In genomic region chr9:78204194-78204593, GRCm38 (mm10) we compare ENCODE assay signal across 27 mouse cellular contexts. TPM values are rescaled to one million over a fixed set of nuclear protein-coding genes. Genes with fewer than 3 reads are reported as not detected.
DNase-seq lines count a peak whose midpoint lies in the region; ATAC-seq and TF ChIP-seq lines count a peak whose summit lies in the region.
"Had no signal": no experiment of that assay in that cellular context is flagged by ENCODE, and none has a peak within 500 bp of the region (broad histone marks: within the 10 kb centered on the region; RNA-seq: fewer than 3 reads in every experiment).

No protein-coding gene starts in this region.

- no peaks in the 10 kb centered on the region for H3K9me3 ChIP-seq in lung, embryonic 14.5 days (ENCODE audit: low read depth, low read length)
- H3K9me3 ChIP-seq in intestine, postnatal 0 days (ENCODE audit: control insufficient read depth): no peaks in the 10 kb centered on the region
- no peaks in the 10 kb centered on the region for H3K9me3 ChIP-seq in kidney, postnatal 0 days (replicated peaks; ENCODE audit: low read length)
- H3K9me3 ChIP-seq in stomach, embryonic 16.5 days (replicated peaks; ENCODE audit: control insufficient read depth, low read length): no peaks in the 10 kb centered on the region
- H3K9me3 ChIP-seq: forebrain, embryonic 15.5 days; hindbrain, embryonic 10.5 days; limb, embryonic 13.5 days; liver, embryonic 15.5 days; midbrain, embryonic 13.5 days; neural tube, embryonic 13.5 days had no signal

- H3K4me1 ChIP-seq in lung, embryonic 14.5 days (ENCODE audit: insufficient read depth): no peaks in the 10 kb centered on the region
- no peaks in the 10 kb centered on the region for H3K4me1 ChIP-seq in lung, adult 2 months (ENCODE audit: control insufficient read depth, insufficient read depth, low read length)
- 0 out of 2 replicates have a peak, but pooled peaks cover 5% of the 10 kb centered on the region for H3K4me1 ChIP-seq in intestine, postnatal 0 days (replicated peaks; ENCODE audit: control insufficient read depth, insufficient read depth, low read length)
- H3K4me1 ChIP-seq in kidney, postnatal 0 days (replicated peaks; ENCODE audit: insufficient read depth, low read length): no peaks in the 10 kb centered on the region
- no peaks in the 10 kb centered on the region for H3K4me1 ChIP-seq in stomach, embryonic 16.5 days (ENCODE audit: control insufficient read depth, insufficient read depth, low read length)
- H3K4me1 ChIP-seq: forebrain, embryonic 15.5 days; hindbrain, embryonic 10.5 days; limb, embryonic 13.5 days; liver, embryonic 15.5 days; midbrain, embryonic 13.5 days; neural tube, embryonic 13.5 days had no signal

- no peak overlapping the region for H3K4me2 ChIP-seq in lung, embryonic 14.5 days
- H3K4me2 ChIP-seq in intestine, postnatal 0 days (replicated peaks; ENCODE audit: low read depth): no peak overlapping the region
- H3K4me2 ChIP-seq in kidney, postnatal 0 days (ENCODE audit: low read length): no peak overlapping the region
- no peak overlapping the region for H3K4me2 ChIP-seq in stomach, embryonic 16.5 days (ENCODE audit: low read depth, low read length)
- H3K4me2 ChIP-seq: forebrain, embryonic 15.5 days; limb, embryonic 13.5 days; liver, embryonic 15.5 days; midbrain, embryonic 13.5 days; neural tube, embryonic 13.5 days had no signal

- DNase-seq in lung, embryonic 14.5 days: peak; percentile 38
- DNase-seq in lung, adult 2 months: no peak
- DNase-seq in kidney, postnatal 0 days (ENCODE audit: low spot score): peak; percentile 36
- no peak for DNase-seq in B cell, adult 2 months
- DNase-seq: cerebellum, adult 8-10 months; gastrocnemius, postnatal 25 days; heart, adult 2 months; right cerebral cortex, adult 18-20 months; thymus, adult 2 months had no signal

- H3K27ac ChIP-seq in lung, embryonic 14.5 days (ENCODE audit: low read depth): no peak overlapping the region
- H3K27ac ChIP-seq in intestine, postnatal 0 days (ENCODE audit: low read depth, low read length): no peak overlapping the region
- peak overlapping the region; percentile 27; the same call in 1 of the 2 replicates for H3K27ac ChIP-seq in kidney, postnatal 0 days
- peak overlapping the region; percentile 84 for H3K27ac ChIP-seq in stomach, embryonic 16.5 days (ENCODE audit: low read length)
- H3K27ac ChIP-seq: forebrain, embryonic 15.5 days; heart, adult 2 months; hindbrain, embryonic 10.5 days; hindbrain, postnatal 0 days; limb, embryonic 13.5 days; liver, embryonic 15.5 days; midbrain, embryonic 13.5 days; neural tube, embryonic 13.5 days had no signal

- no peak for TF ChIP-seq POLR2A in lung, adult 2 months (IDR thresholded peaks at IDR 0.05; ENCODE audit: borderline replicate concordance, extremely low read depth, low read depth, low read length)

- no peak overlapping the region for H3K4me3 ChIP-seq in lung, embryonic 14.5 days (ENCODE audit: low read depth, low read length)
- no peak overlapping the region for H3K4me3 ChIP-seq in lung, adult 2 months (replicated peaks; ENCODE audit: extremely low read depth, low read depth, low read length)
- no peak overlapping the region for H3K4me3 ChIP-seq in intestine, postnatal 0 days (ENCODE audit: low read depth, low read length)
- no peak overlapping the region for H3K4me3 ChIP-seq in kidney, postnatal 0 days (replicated peaks; ENCODE audit: low read depth, low read length)
- H3K4me3 ChIP-seq in stomach, embryonic 16.5 days (replicated peaks; ENCODE audit: low read length): no peak overlapping the region
- H3K4me3 ChIP-seq: forebrain, embryonic 15.5 days; heart, adult 2 months; hindbrain, embryonic 10.5 days; limb, embryonic 13.5 days; liver, embryonic 15.5 days; midbrain, embryonic 13.5 days; neural tube, embryonic 13.5 days had no signal

- ATAC-seq in lung, embryonic 14.5 days (ENCODE audit: insufficient read depth): no peak
- peak; percentile 78 for ATAC-seq in intestine, postnatal 0 days
- ATAC-seq in kidney, postnatal 0 days (replicated peaks; ENCODE audit: low FRiP score, low read depth): no peak; the same call in 1 of the 2 replicates
- ATAC-seq in stomach, embryonic 16.5 days (ENCODE audit: insufficient read depth, low FRiP score): peak; percentile 88; the same call in 1 of the 2 replicates
- ATAC-seq in megakaryocyte, adult 5-6 weeks (ENCODE audit: poor library complexity, severe bottlenecking): no peak
- ATAC-seq: forebrain, embryonic 15.5 days; hindbrain, postnatal 0 days; midbrain, embryonic 13.5 days had no signal

- no peaks in the 10 kb centered on the region for H3K27me3 ChIP-seq in lung, embryonic 14.5 days (ENCODE audit: insufficient read depth, low read length)
- no peaks in the 10 kb centered on the region for H3K27me3 ChIP-seq in intestine, postnatal 0 days (replicated peaks; ENCODE audit: control insufficient read depth, insufficient read depth, low read length)
- no peaks in the 10 kb centered on the region for H3K27me3 ChIP-seq in kidney, postnatal 0 days (ENCODE audit: insufficient read depth, low read length)
- no peaks in the 10 kb centered on the region for H3K27me3 ChIP-seq in stomach, embryonic 16.5 days (ENCODE audit: control insufficient read depth, insufficient read depth, low read length)
- H3K27me3 ChIP-seq: forebrain, embryonic 15.5 days; limb, embryonic 13.5 days; liver, embryonic 15.5 days; midbrain, embryonic 13.5 days; neural tube, embryonic 13.5 days had no signal

- H3K36me3 ChIP-seq in lung, embryonic 14.5 days (ENCODE audit: insufficient read depth): peaks cover 11% of the 10 kb centered on the region; the same call in 1 of the 2 replicates
- H3K36me3 ChIP-seq in intestine, postnatal 0 days (ENCODE audit: control insufficient read depth, insufficient read depth): no peaks in the 10 kb centered on the region
- H3K36me3 ChIP-seq in kidney, postnatal 0 days (ENCODE audit: insufficient read depth, low read length): no peaks in the 10 kb centered on the region
- H3K36me3 ChIP-seq in stomach, embryonic 16.5 days (ENCODE audit: control insufficient read depth, insufficient read depth, low read length): no peaks in the 10 kb centered on the region
- H3K36me3 ChIP-seq: forebrain, embryonic 15.5 days; midbrain, embryonic 13.5 days; neural tube, embryonic 13.5 days had no signal

- no peak for TF ChIP-seq CTCF in lung, embryonic 14.5 days (IDR thresholded peaks at IDR 0.05; ENCODE audit: low read depth)
- no peak for TF ChIP-seq CTCF in lung, adult 2 months (IDR thresholded peaks at IDR 0.05; ENCODE audit: insufficient read depth, low read length)
- TF ChIP-seq CTCF in intestine, postnatal 0 days (IDR thresholded peaks at IDR 0.05; ENCODE audit: low read depth): no peak
- TF ChIP-seq CTCF in kidney, postnatal 0 days (IDR thresholded peaks at IDR 0.05; ENCODE audit: low read depth): no peak

- no peak overlapping the region for H3K9ac ChIP-seq in lung, embryonic 14.5 days
- H3K9ac ChIP-seq in intestine, postnatal 0 days (ENCODE audit: low read depth, low read length): no peak overlapping the region
- H3K9ac ChIP-seq in kidney, postnatal 0 days (ENCODE audit: low read depth, low read length): no peak overlapping the region
- H3K9ac ChIP-seq in stomach, embryonic 16.5 days (ENCODE audit: low read length): no peak overlapping the region
- H3K9ac ChIP-seq: forebrain, embryonic 15.5 days; limb, embryonic 13.5 days; liver, embryonic 15.5 days; midbrain, embryonic 13.5 days; neural tube, embryonic 13.5 days had no signal

- WGBS in lung, embryonic 14.5 days: 71% methylated on average over 6 of the region's 6 CpGs
- WGBS in lung, adult 2 months: 68% methylated on average over 6 of the region's 6 CpGs
- 47% methylated on average over 6 of the region's 6 CpGs for WGBS in intestine, postnatal 0 days
- 72% methylated on average over 6 of the region's 6 CpGs for WGBS in kidney, postnatal 0 days
- WGBS in stomach, embryonic 16.5 days: 65% methylated on average over 6 of the region's 6 CpGs

RNA-seq across cellular contexts. Expression of gene Gsta4, which starts 21.6 kb away (rescaled TPM):
- 48.4 and 58.0 TPM in 2 replicates for polyA plus RNA-seq in lung, embryonic 14.5 days (2014; fragmentation: Nextera tagmentation; extraction: Ambion mirVana)
- polyA plus RNA-seq in lung, adult 2 months (2012; rRNA removed): 29.2 and 85.9 TPM in 2 replicates
- polyA plus RNA-seq in intestine, postnatal 0 days (2015; fragmentation: Nextera tagmentation; extraction: Ambion mirVana): 23.3 and 36.2 TPM in 2 replicates
- polyA plus RNA-seq in kidney, postnatal 0 days (2015; fragmentation: Nextera tagmentation; extraction: Ambion mirVana): 194 and 196 TPM in 2 replicates
- polyA plus RNA-seq in stomach, embryonic 16.5 days (2015; fragmentation: Nextera tagmentation; extraction: Ambion mirVana): 784 and 968 TPM in 2 replicates
- total RNA-seq in megakaryocyte, adult 5-6 weeks (2015): 0.27 TPM in 1 of 2 replicates, not detected in the other
- not detected in 2 replicates for total RNA-seq in megakaryocyte, adult 5-6 weeks (2017)

RNA-seq across cellular contexts. Expression of gene Gsta1, which starts 26.3 kb away (rescaled TPM):
- not detected in 2 replicates for polyA plus RNA-seq in lung, embryonic 14.5 days (2014; fragmentation: Nextera tagmentation; extraction: Ambion mirVana)
- polyA plus RNA-seq in lung, adult 2 months (2012; rRNA removed): 0.27 and 1.7 TPM in 2 replicates
- polyA plus RNA-seq in intestine, postnatal 0 days (2015; fragmentation: Nextera tagmentation; extraction: Ambion mirVana): 94.0 and 129 TPM in 2 replicates
- 23.4 and 33.9 TPM in 2 replicates for polyA plus RNA-seq in kidney, postnatal 0 days (2015; fragmentation: Nextera tagmentation; extraction: Ambion mirVana)
- polyA plus RNA-seq in stomach, embryonic 16.5 days (2015; fragmentation: Nextera tagmentation; extraction: Ambion mirVana): 109 and 152 TPM in 2 replicates
- total RNA-seq in megakaryocyte, adult 5-6 weeks (2015): not detected in 2 replicates
- total RNA-seq in megakaryocyte, adult 5-6 weeks (2017): not detected in 2 replicates
- total RNA-seq: adrenal gland, adult 18-20 months; common myeloid progenitor, adult 5-6 weeks; gastrocnemius, postnatal 25 days; hindbrain, postnatal 0 days; layer of hippocampus, adult 18-20 months; layer of hippocampus, postnatal 25 days; left cerebral cortex, postnatal 14 days; megakaryocyte progenitor cell, adult 5-6 weeks had no signal
- polyA plus RNA-seq: embryonic facial prominence, embryonic 11.5 days; forebrain, embryonic 15.5 days; heart, postnatal 0 days; hindbrain, embryonic 10.5 days; hindbrain, postnatal 0 days; limb, embryonic 13.5 days; liver, embryonic 15.5 days; midbrain, embryonic 13.5 days; neural tube, embryonic 13.5 days had no signal

RNA-seq across cellular contexts. Expression of gene Gm3776, which starts 52.7 kb away (rescaled TPM):
- polyA plus RNA-seq in lung, embryonic 14.5 days (2014; fragmentation: Nextera tagmentation; extraction: Ambion mirVana): not detected in 2 replicates
- polyA plus RNA-seq in lung, adult 2 months (2012; rRNA removed): 1.4 TPM in 1 of 2 replicates, not detected in the other
- 66.1 and 82.0 TPM in 2 replicates for polyA plus RNA-seq in intestine, postnatal 0 days (2015; fragmentation: Nextera tagmentation; extraction: Ambion mirVana)
- polyA plus RNA-seq in kidney, postnatal 0 days (2015; fragmentation: Nextera tagmentation; extraction: Ambion mirVana): 8.4 and 10.3 TPM in 2 replicates
- 87.2 and 133 TPM in 2 replicates for polyA plus RNA-seq in stomach, embryonic 16.5 days (2015; fragmentation: Nextera tagmentation; extraction: Ambion mirVana)
- not detected in 2 replicates for total RNA-seq in megakaryocyte, adult 5-6 weeks (2015)
- total RNA-seq in megakaryocyte, adult 5-6 weeks (2017): not detected in 2 replicates
- total RNA-seq: adrenal gland, adult 18-20 months; common myeloid progenitor, adult 5-6 weeks; gastrocnemius, postnatal 25 days; hindbrain, postnatal 0 days; layer of hippocampus, adult 18-20 months; layer of hippocampus, postnatal 25 days; left cerebral cortex, postnatal 14 days; megakaryocyte progenitor cell, adult 5-6 weeks had no signal
- polyA plus RNA-seq: embryonic facial prominence, embryonic 11.5 days; forebrain, embryonic 15.5 days; hindbrain, embryonic 10.5 days; hindbrain, postnatal 0 days; limb, embryonic 13.5 days; midbrain, embryonic 13.5 days; neural tube, embryonic 13.5 days had no signal

Comparison
In these comparisons a context has a peak if more than half of its experiments do, and no peak if none do; other contexts are left out.
1. DNase-seq: peak in lung, embryonic 14.5 days (single experiment) and kidney, postnatal 0 days (single experiment); none in lung, adult 2 months (single experiment) and B cell, adult 2 months (0 of 2).
2. ATAC-seq: peak in intestine, postnatal 0 days (single experiment) and stomach, embryonic 16.5 days (single experiment); none in lung, embryonic 14.5 days (single experiment), kidney, postnatal 0 days (single experiment) and megakaryocyte, adult 5-6 weeks (single experiment).
3. H3K27ac ChIP-seq: peak in kidney, postnatal 0 days (single experiment) and stomach, embryonic 16.5 days (single experiment); none in lung, embryonic 14.5 days (single experiment) and intestine, postnatal 0 days (single experiment).